Mouse (Mus musculus) intestine, postnatal 0 days (tissue): Measurements from ENCODE around the gene Zscan4-ps1. TPM values are rescaled to one million over a fixed set of nuclear protein-coding genes. Genes with fewer than 3 reads are reported as not detected.
"Not testable (repeated sequence)": the region's sequence is repeated elsewhere in the genome, so short reads cannot be mapped to it uniquely, and the experiment has no call there.

Experiments
- ATAC-seq: fragments of 200-750 bp; cut with Nextera tagmentation; 2 replicates; pipeline ENCODE4 v1.8.0; 2017; ENCODE audit warnings: mild to moderate bottlenecking, moderate TSS enrichment, moderate library complexity
- H3K27ac ChIP-seq: fragments of 300-500 bp; sonication (generic); 2 replicates; pipeline ENCODE4 v1.5.1; 2014; ENCODE audit warnings: mild to moderate bottlenecking, low read depth, low read length, moderate library complexity
- H3K27me3 ChIP-seq: fragments of 300-500 bp; sonication (generic); replicated peaks from 2 replicates; pipeline ENCODE4 v1.6.1; 2014; ENCODE audit warnings: low read length, mixed read lengths; ENCODE audit not compliant: control insufficient read depth, insufficient read depth
- H3K36me3 ChIP-seq: fragments of 300-500 bp; sonication (generic); 2 replicates; pipeline ENCODE4 v1.6.1; 2014; ENCODE audit warnings: mild to moderate bottlenecking, moderate library complexity; ENCODE audit not compliant: control insufficient read depth, insufficient read depth
- H3K4me1 ChIP-seq: fragments of 300-500 bp; sonication (generic); replicated peaks from 2 replicates; pipeline ENCODE4 v1.6.1; 2014; ENCODE audit warnings: antibody characterized with exemption, low read length, mixed read lengths; ENCODE audit not compliant: control insufficient read depth, insufficient read depth
- H3K4me2 ChIP-seq: fragments of 300-500 bp; sonication (generic); replicated peaks from 2 replicates; pipeline ENCODE4 v1.6.1; 2014; ENCODE audit warnings: low read depth, mild to moderate bottlenecking, moderate library complexity
- H3K4me3 ChIP-seq: fragments of 300-500 bp; sonication (generic); 2 replicates; pipeline ENCODE4 v1.5.1; 2014; ENCODE audit warnings: low read depth, low read length
- H3K9ac ChIP-seq: fragments of 300-500 bp; sonication (generic); 2 replicates; pipeline ENCODE4 v1.6.1; 2014; ENCODE audit warnings: mild to moderate bottlenecking, low read depth, low read length
- H3K9me3 ChIP-seq: fragments of 300-500 bp; sonication (generic); 2 replicates; pipeline ENCODE4 v1.6.1; 2016; ENCODE audit warnings: mixed run types; ENCODE audit not compliant: control insufficient read depth
- WGBS: fragments of 180-500 bp; shearing (Covaris S2); extraction: QIAGEN DNeasy Blood & Tissue Kit; methylation state at CpG from one replicate; pipeline ENCODE4 v1.1.7; 2014; 5-methylcytosine and 5-hydroxymethylcytosine counted together
- polyA plus RNA-seq: library from polyadenylated mRNA; unstranded; fragments of >200 nt; fragmentation: Nextera tagmentation; extraction: Ambion mirVana; gene quantifications from 2 replicates; pipeline ENCODE4 v1.2.1, GENCODE M21; 2015

Gene Zscan4-ps1
- polyA plus RNA-seq = not detected in 2 replicates

- H3K9ac ChIP-seq, H3K9me3 ChIP-seq, H3K4me3 ChIP-seq, H3K4me1 ChIP-seq, H3K27ac ChIP-seq, H3K27me3 ChIP-seq, H3K4me2 ChIP-seq, ATAC-seq, H3K36me3 ChIP-seq: not testable (repeated sequence)
- WGBS = 86% methylated on average over 2 of the region's 2 CpGs
These were observed at the start of gene Zscan4-ps1 for GRCm38 (mm10) chr7:11069591-11069990. TSS of gene Zscan4-ps1 (minus strand) at chr7:11069691.

Other genes starting within 250 kb of the Zscan4-ps1 start
- not detected in 2 replicates for gene Zscan4b, start 164.6 kb downstream of the Zscan4-ps1 start, polyA plus RNA-seq
- not detected in 2 replicates for gene Zscan4c, start 63.9 kb downstream of the Zscan4-ps1 start, polyA plus RNA-seq
- gene Zscan4d, start 96.5 kb upstream of the Zscan4-ps1 start, polyA plus RNA-seq = not detected in 2 replicates
- gene Zscan4e, start 241.0 kb upstream of the Zscan4-ps1 start, polyA plus RNA-seq = not detected in 2 replicates